Mouse (Mus musculus) CH12.LX (cell line): Measurements from ENCODE around the gene Bglap3. TPM values are rescaled to one million over a fixed set of nuclear protein-coding genes. Genes with fewer than 3 reads are reported as not detected.

ENCODE experiments used
- DNase-seq: peaks from one replicate; pipeline ENCODE4 v3.0.0-alpha.2; 2013; ENCODE audit errors: extremely low read depth
- H3K27ac ChIP-seq: 2 replicates; pipeline ENCODE4 v1.5.1; 2012; ENCODE audit warnings: low read depth, mild to moderate bottlenecking, control low read depth, moderate library complexity; ENCODE audit not compliant: insufficient read depth
- H3K27me3 ChIP-seq: replicated peaks from 2 replicates; pipeline ENCODE3; 2012; ENCODE audit warnings: inconsistent platforms
- H3K36me3 ChIP-seq, 2 experiments: replicated peaks in 1 of 2; 2 replicates each; pipeline versions ENCODE3 to v1.6.1; 2012; ENCODE audit warnings: inconsistent platforms in 1 of 2, low read length in 1 of 2, mild to moderate bottlenecking in 1 of 2, mixed read lengths in 1 of 2, moderate library complexity in 1 of 2; ENCODE audit not compliant: control insufficient read depth in 1 of 2, insufficient read depth in 1 of 2
- H3K4me1 ChIP-seq, 2 experiments: 2 replicates each; pipeline ENCODE4 v1.6.1; 2012; ENCODE audit warnings: inconsistent platforms in 1 of 2, moderate library complexity in 1 of 2; ENCODE audit not compliant: insufficient read depth in 2 of 2, control insufficient read depth in 1 of 2
- H3K4me2 ChIP-seq: 2 replicates; pipeline ENCODE4 v1.6.1; 2012; ENCODE audit warnings: low read depth, mild to moderate bottlenecking, control low read depth; ENCODE audit not compliant: poor library complexity, insufficient read depth, severe bottlenecking
- H3K4me3 ChIP-seq, 3 experiments: fragments of 150-350 bp in 1 of 3; sonication (generic) in 1 of 3; replicated peaks in 1 of 3; 2 replicates each; pipeline versions ENCODE3 to v1.5.1; 2011 to 2012; ENCODE audit warnings: low read depth in 2 of 3, low read length in 2 of 3, mild to moderate bottlenecking in 2 of 3, moderate library complexity in 2 of 3, control low read depth in 1 of 3, improper control_type of control experiment in 1 of 3, inconsistent platforms in 1 of 3, mixed read lengths in 1 of 3; ENCODE audit not compliant: poor library complexity in 1 of 3
- H3K79me2 ChIP-seq: replicated peaks from 2 replicates; pipeline ENCODE4 v1.6.1; 2012; ENCODE audit warnings: mild to moderate bottlenecking, moderate library complexity; ENCODE audit not compliant: control insufficient read depth, poor library complexity, insufficient read depth, severe bottlenecking; ENCODE audit errors: extremely low read depth
- H3K9ac ChIP-seq: 2 replicates; pipeline ENCODE4 v1.6.1; 2012; ENCODE audit warnings: low read depth, mild to moderate bottlenecking, control low read depth, moderate library complexity; ENCODE audit not compliant: insufficient read depth
- H3K9me3 ChIP-seq: replicated peaks from 2 replicates; pipeline ENCODE3; 2012; ENCODE audit warnings: low read length, inconsistent platforms, mixed read lengths
- BHLHE40 ChIP-seq: IDR thresholded peaks from 2 replicates; pipeline ENCODE4 v1.6.1; 2011; ENCODE audit warnings: mild to moderate bottlenecking, low read depth, low read length, improper control_type of control experiment
- CHD2 ChIP-seq: IDR thresholded peaks from 2 replicates; pipeline ENCODE4 v1.6.1; 2011; ENCODE audit warnings: low read length, improper control_type of control experiment
- ELF1 ChIP-seq: IDR thresholded peaks from 2 replicates; pipeline ENCODE4 v1.6.1; 2014; ENCODE audit warnings: low read depth, mild to moderate bottlenecking, inconsistent platforms, low read length, improper control_type of control experiment
- EP300 ChIP-seq: IDR thresholded peaks from 2 replicates; pipeline ENCODE4 v1.6.1; 2011; ENCODE audit warnings: low read length, improper control_type of control experiment
- ETS1 ChIP-seq: conservative IDR thresholded peaks from 2 replicates; pipeline ENCODE4 v1.6.1; 2012; ENCODE audit warnings: low read depth, mild to moderate bottlenecking, inconsistent platforms, low read length, improper control_type of control experiment, moderate library complexity
- HCFC1 ChIP-seq: IDR thresholded peaks from 2 replicates; pipeline ENCODE4 v1.6.1; 2012; ENCODE audit warnings: low read depth, mild to moderate bottlenecking, inconsistent platforms, low read length, improper control_type of control experiment
- IRF4 ChIP-seq: IDR thresholded peaks from 2 replicates; pipeline ENCODE4 v1.6.1; 2014; ENCODE audit warnings: low read depth, mild to moderate bottlenecking, inconsistent platforms, low read length, improper control_type of control experiment
- JUN ChIP-seq: IDR thresholded peaks from 2 replicates; pipeline ENCODE4 v1.6.1; 2011; ENCODE audit warnings: low read depth, mild to moderate bottlenecking, low read length, improper control_type of control experiment, moderate library complexity; ENCODE audit not compliant: insufficient read depth
- JUND ChIP-seq: conservative IDR thresholded peaks from 2 replicates; pipeline ENCODE4 v1.6.1; 2011; ENCODE audit warnings: low read depth, low read length, improper control_type of control experiment
- MAFK ChIP-seq: IDR thresholded peaks from 2 replicates; pipeline ENCODE4 v1.6.1; 2011; ENCODE audit warnings: low read length, improper control_type of control experiment; ENCODE audit not compliant: insufficient replicate concordance
- MAX ChIP-seq: IDR thresholded peaks from 2 replicates; pipeline ENCODE4 v1.6.1; 2011; ENCODE audit warnings: low read length, improper control_type of control experiment
- MAZ ChIP-seq: IDR thresholded peaks from 2 replicates; pipeline ENCODE4 v1.6.1; 2012; ENCODE audit warnings: low read depth, mild to moderate bottlenecking, inconsistent platforms, low read length, improper control_type of control experiment, moderate library complexity
- MEF2A ChIP-seq: IDR thresholded peaks from 2 replicates; pipeline ENCODE4 v1.6.1; 2014; ENCODE audit warnings: low read depth, mild to moderate bottlenecking, inconsistent platforms, low read length, improper control_type of control experiment, borderline replicate concordance
- MXI1 ChIP-seq: IDR thresholded peaks from 2 replicates; pipeline ENCODE4 v1.6.1; 2011; ENCODE audit warnings: mild to moderate bottlenecking, low read depth, low read length, improper control_type of control experiment
- MYC ChIP-seq: IDR thresholded peaks from 2 replicates; pipeline ENCODE4 v1.6.1; 2011; ENCODE audit warnings: low read depth, mild to moderate bottlenecking, improper control_type of control experiment, low read length
- NRF1 ChIP-seq: IDR thresholded peaks from 2 replicates; pipeline ENCODE4 v1.6.1; 2014; ENCODE audit warnings: low read depth, mild to moderate bottlenecking, inconsistent platforms, low read length, improper control_type of control experiment, moderate library complexity
- POLR2A ChIP-seq: IDR thresholded peaks from 2 replicates; pipeline ENCODE4 v1.6.1; 2011; ENCODE audit warnings: low read depth, mild to moderate bottlenecking, improper control_type of control experiment, low read length
- POLR2AphosphoS2 ChIP-seq: IDR thresholded peaks from 2 replicates; pipeline ENCODE4 v1.6.1; 2011; ENCODE audit warnings: low read depth, low read length, improper control_type of control experiment
- RCOR1 ChIP-seq: conservative IDR thresholded peaks from 2 replicates; pipeline ENCODE4 v1.6.1; 2012; ENCODE audit warnings: low read depth, mild to moderate bottlenecking, inconsistent platforms, low read length, improper control_type of control experiment
- SIN3A ChIP-seq: IDR thresholded peaks from 2 replicates; pipeline ENCODE4 v1.6.1; 2012; ENCODE audit warnings: low read length, improper control_type of control experiment, inconsistent platforms
- SMC3 ChIP-seq: IDR thresholded peaks from 2 replicates; pipeline ENCODE4 v1.6.1; 2011; ENCODE audit warnings: low read depth, low read length, improper control_type of control experiment
- TBP ChIP-seq: conservative IDR thresholded peaks from 2 replicates; pipeline ENCODE4 v1.6.1; 2011; ENCODE audit warnings: low read depth, low read length, improper control_type of control experiment
- UBTF ChIP-seq: IDR thresholded peaks from 2 replicates; pipeline ENCODE4 v1.6.1; 2012; ENCODE audit warnings: low read depth, mild to moderate bottlenecking, inconsistent platforms, low read length, improper control_type of control experiment, moderate library complexity
- USF2 ChIP-seq: conservative IDR thresholded peaks from 2 replicates; pipeline ENCODE4 v1.6.1; 2011; ENCODE audit warnings: low read depth, low read length, improper control_type of control experiment
- ZC3H11A ChIP-seq: IDR thresholded peaks from 2 replicates; pipeline ENCODE4 v1.6.1; 2012; ENCODE audit warnings: low read depth, mild to moderate bottlenecking, inconsistent platforms, low read length, improper control_type of control experiment
- ZKSCAN1 ChIP-seq: IDR thresholded peaks from 2 replicates; pipeline ENCODE4 v1.6.1; 2012; ENCODE audit warnings: low read depth, inconsistent platforms, low read length, improper control_type of control experiment, borderline replicate concordance
- ZMIZ1 ChIP-seq: IDR thresholded peaks from 2 replicates; pipeline ENCODE4 v1.6.1; 2012; ENCODE audit warnings: low read depth, mild to moderate bottlenecking, inconsistent platforms, low read length, improper control_type of control experiment
- ZNF384 ChIP-seq: IDR thresholded peaks from 2 replicates; pipeline ENCODE4 v1.6.1; 2012; ENCODE audit warnings: low read depth, low read length, improper control_type of control experiment, inconsistent platforms
- dilution Hi-C: fragments of 300-500 bp; cut with MboI; formaldehyde crosslinking; loops from 2 replicates; pipeline ENCODE4 v1.14.3; 2020; ENCODE audit warnings: low sequenced_read_pairs; ENCODE audit not compliant: extremely low pct_unique_long_range_greater_than_20kb, extremely low pct_ligation_motif_present
- in situ Hi-C: fragments of 300-500 bp; cut with MboI; formaldehyde crosslinking; loops from 3 replicates; pipeline ENCODE4 v1.14.3; 2019; ENCODE audit warnings: low sequenced_read_pairs, low pct_ligation_motif_present, low pct_unique_long_range_greater_than_20kb, mixed read lengths
- polyA plus RNA-seq: library from polyadenylated mRNA; unstranded; fragments of >175 nt; gene quantifications from 2 replicates; pipeline ENCODE4 v1.2.1, GENCODE M21; 2012; ENCODE audit warnings: low read depth; ENCODE audit not compliant: insufficient read length
- total RNA-seq, 2 experiments: library from RNA; depleted of rRNA; stranded (reverse); fragments of 300-350 nt in 1 of 2; fragments of >200 nt in 1 of 2; gene quantifications; 2 replicates each; pipeline ENCODE4 v1.2.3; 2012 to 2014

The Bglap3 gene
- total and polyA plus RNA-seq, 3 experiments = 1.0 to 2.7 (median 2.0) TPM

DNA sequence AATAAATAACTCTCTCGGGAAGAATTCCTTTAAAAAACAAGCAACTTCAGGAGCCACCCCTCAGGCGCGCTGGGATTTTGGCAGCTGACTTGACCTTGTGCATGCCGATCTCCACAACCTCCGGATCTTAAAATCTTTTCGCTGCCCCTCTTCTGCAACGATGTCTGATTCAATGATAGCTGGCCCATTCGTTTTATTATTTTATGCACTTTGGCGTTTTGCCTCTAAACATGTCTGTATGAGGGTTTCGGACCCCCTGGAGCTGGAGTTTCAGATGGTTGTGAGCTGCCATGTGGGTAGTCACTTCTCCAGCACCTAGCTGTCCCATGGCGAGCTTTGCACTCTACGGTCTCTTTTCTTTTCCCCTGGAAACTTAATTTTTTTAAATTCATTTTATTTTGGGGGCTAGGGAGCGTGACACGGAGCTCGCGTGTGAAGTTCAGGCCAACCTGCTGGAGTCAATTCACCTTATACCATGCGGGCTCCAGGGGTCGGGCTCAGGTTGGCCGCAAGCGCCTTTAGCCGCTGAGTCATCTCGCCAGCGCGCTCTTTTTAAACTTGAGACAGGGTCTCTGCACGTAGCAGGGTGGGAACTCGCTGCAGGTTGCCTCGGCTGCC, 37.0 kb downstream of the Bglap3 start:
- no peaks in the 10 kb centered on the region for H3K9me3 ChIP-seq
- H3K4me3 ChIP-seq = peak overlapping the region; percentile 64 to 82 (median 81)
- in situ Hi-C loops = no loop called here

DNA sequence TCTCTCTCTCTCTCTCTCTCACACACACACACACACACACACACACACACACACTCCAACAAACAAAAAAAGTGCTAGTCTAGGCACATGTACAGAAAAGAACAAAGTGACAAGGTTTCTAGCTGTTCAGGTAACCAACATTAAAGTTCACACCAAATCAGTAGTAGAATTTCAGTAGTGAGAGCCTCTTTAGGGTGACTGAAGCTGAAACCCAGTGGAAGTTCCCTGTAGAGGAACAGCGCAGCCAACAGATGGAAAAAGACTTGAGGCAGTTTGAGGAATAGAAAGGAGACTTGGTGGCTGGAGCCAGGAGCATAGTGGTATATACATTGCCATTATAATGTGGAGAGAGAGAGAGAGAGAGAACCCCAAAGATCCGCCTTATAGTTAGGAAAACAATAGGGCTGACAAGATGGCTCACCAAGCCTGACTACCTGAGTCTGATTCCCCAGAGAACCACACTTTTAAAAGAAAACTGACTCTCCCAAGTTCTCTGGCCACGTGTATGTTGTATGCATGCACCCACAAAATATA, 37.6 kb downstream of the Bglap3 start:
- no peaks in the 10 kb centered on the region for H3K9me3 ChIP-seq
- peaks cover 6 to 35% of the 10 kb centered on the region in 2 experiments for H3K36me3 ChIP-seq
- H3K9ac ChIP-seq = peak overlapping the region; percentile 59
- peak overlapping the region; percentile 93 for H3K4me2 ChIP-seq
- peaks cover 18 to 36% of the 10 kb centered on the region in 2 experiments for H3K4me1 ChIP-seq
- dilution Hi-C loops = no loop called here
- TF ChIP-seq ELF1 (no peak), ZKSCAN1 (no peak), MAZ (no peak), UBTF (no peak), IRF4 (peak; percentile 62; the same call in 1 of the 2 replicates), JUND (0 out of 2 replicates have a peak, but pooled peaks have one; percentile 20), EP300 (peak; percentile 61), MAX (peak; percentile 1; the same call in 1 of the 2 replicates), POLR2A (no peak), ZNF384 (no peak), SIN3A (peak; percentile 13; the same call in 1 of the 2 replicates), TBP (peak; percentile 60; the same call in 1 of the 2 replicates)
- H3K4me3 ChIP-seq = peak overlapping the region; percentile 64 to 82 (median 81)
- in situ Hi-C loops = loop anchor here (5.0 kb wide), 1 partner anchor 38 kb away; the partner anchor contains the start of genes Cct3 and Tsacc
- peak; percentile 46 for DNase-seq
- H3K27ac ChIP-seq = peak overlapping the region; percentile 33; the same call in 1 of the 2 replicates
- H3K27me3 ChIP-seq = no peaks in the 10 kb centered on the region
- H3K79me2 ChIP-seq = peaks cover 33% of the 10 kb centered on the region

More for the DNA sequence above, 37.0 kb downstream of the Bglap3 start:
- Histone ChIP-seq H3K4me1 (peaks cover 18 to 36% of the 10 kb centered on the region in 2 experiments), H3K9ac (peak overlapping the region; percentile 59), H3K79me2 (peaks cover 36% of the 10 kb centered on the region), H3K27me3 (no peaks in the 10 kb centered on the region), H3K4me2 (peak overlapping the region; percentile 93), H3K36me3 (peaks cover 4 to 31% of the 10 kb centered on the region in 2 experiments), H3K27ac (peak overlapping the region; percentile 79)
- DNase-seq = peak; percentile 39
- dilution Hi-C loops = no loop called here
- TF ChIP-seq SMC3 (no peak), POLR2AphosphoS2 (no peak), ZNF384 (no peak), HCFC1 (no peak), ZMIZ1 (no peak; the same call in 1 of the 2 replicates), EP300 (no peak), MYC (peak; percentile 70), MEF2A (no peak), IRF4 (peak; percentile 19; the same call in 1 of the 2 replicates), MXI1 (peak; percentile 68), MAX (peak; percentile 60), BHLHE40 (peak; percentile 3; the same call in 1 of the 2 replicates), ZC3H11A (no peak), POLR2A (no peak), JUN (no peak), MAFK (0 out of 2 replicates have a peak, but pooled peaks have one; percentile 54), ETS1 (no peak), RCOR1 (0 out of 2 replicates have a peak, but pooled peaks have one; percentile 28), TBP (0 out of 2 replicates have a peak, but pooled peaks have one; percentile 5), JUND (no peak), ELF1 (no peak), CHD2 (no peak), MAZ (no peak), USF2 (no peak), UBTF (peak; percentile 43; the same call in 1 of the 2 replicates), NRF1 (no peak)
